Mouse (Mus musculus) left cerebral cortex, postnatal 4 days (tissue): Measurements from ENCODE around the gene Trim28. TPM values are rescaled to one million over a fixed set of nuclear protein-coding genes. Genes with fewer than 3 reads are reported as not detected.
A peak's percentile ranks its signal among the peaks of the same experiment; 100 is the strongest.

Experiments used
- DNase-seq: peaks from one replicate; pipeline ENCODE4 v3.0.0-alpha.2; 2022
- intact Hi-C: fragments of 180-260 bp; cut with DNase I; formaldehyde crosslinking; loops from one replicate; pipeline ENCODE4 v1.15.1; 2025
- total RNA-seq, 2 experiments: library from RNA; stranded (reverse); gene quantifications; 2 replicates each; pipeline ENCODE4 v1.2.3; 2021

The Trim28 gene
- total RNA-seq, 2 experiments from 2014 or later: 412 to 415 TPM

DNA sequence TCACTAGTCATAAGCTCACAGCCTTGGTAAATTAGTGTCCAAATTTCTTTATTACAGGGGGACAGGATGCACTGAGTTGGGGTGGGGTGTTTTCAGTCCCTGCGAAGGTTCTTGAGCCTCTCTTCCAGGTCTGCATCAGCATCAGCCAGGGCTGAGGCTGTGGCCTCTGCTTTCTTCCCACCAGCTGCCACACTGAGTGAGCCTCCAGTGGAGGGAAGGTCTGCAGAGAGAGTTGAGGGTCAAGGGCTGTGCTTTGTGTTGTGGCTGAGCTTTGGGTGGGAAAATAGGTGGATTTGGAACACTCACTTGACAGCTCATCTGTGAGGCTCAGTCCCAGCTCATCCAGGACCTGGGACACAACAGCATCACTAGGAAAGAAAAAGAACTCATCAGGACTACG lies 33.1 kb downstream of the Trim28 start:
- intact Hi-C loops: no loop called here
- no peak for DNase-seq

DNA sequence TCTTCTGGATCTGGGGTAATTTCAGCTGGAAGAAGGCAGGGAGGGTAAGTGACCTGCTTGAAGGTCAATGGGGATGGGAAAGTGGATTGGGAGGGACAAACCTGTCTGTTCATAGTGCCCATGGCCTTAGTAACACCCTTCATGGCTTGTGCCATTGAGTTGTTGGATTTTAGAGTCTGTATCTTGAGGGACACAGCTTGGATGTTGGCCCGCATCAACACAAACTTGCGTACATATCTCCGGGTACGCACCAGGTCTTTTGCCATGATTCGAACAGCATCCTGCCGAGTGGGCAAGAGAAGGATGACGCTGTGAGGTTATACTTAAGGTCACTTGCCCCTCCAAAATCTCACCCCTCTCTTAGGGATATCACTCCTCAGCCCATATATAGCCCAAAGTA lies 33.6 kb downstream of the Trim28 start:
- intact Hi-C loops: no loop called here

DNA sequence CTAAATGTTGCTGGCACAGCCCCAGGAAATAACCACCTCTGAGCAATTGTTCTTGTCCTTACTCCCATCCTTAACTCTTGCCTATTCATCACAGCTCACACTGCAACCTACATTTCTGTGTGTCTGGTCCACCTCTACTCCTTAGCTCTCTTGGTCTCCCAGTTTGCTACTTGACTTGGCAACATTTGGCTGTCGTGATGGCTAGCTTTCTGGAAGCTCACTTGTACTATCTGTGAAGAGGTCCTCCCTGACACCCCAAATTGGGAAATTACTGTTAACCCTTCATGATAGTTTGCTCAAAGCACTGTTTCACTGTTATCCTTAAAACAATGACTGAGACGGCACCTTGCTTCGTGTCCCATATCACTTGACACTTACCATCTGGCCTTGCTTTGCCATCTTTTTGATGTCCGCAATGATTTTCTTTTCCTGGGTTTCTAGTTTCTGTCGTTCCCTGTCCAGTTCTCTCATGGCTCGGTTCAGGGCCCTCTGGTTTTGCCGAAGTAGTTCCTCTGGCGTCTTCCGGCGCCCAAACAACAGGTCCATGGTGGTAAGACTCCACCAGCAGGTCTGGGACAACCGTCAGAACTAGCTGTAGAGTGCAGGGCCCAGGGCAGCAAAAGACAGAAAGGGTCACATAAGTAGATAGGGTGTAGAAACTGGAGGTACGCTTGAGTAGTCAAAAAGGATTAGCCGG lies 34.7 kb downstream of the Trim28 start:
- intact Hi-C loops: no loop called here
- DNase-seq: no peak

More for the DNA sequence above, 33.6 kb downstream of the Trim28 start:
- no peak for DNase-seq

DNA sequence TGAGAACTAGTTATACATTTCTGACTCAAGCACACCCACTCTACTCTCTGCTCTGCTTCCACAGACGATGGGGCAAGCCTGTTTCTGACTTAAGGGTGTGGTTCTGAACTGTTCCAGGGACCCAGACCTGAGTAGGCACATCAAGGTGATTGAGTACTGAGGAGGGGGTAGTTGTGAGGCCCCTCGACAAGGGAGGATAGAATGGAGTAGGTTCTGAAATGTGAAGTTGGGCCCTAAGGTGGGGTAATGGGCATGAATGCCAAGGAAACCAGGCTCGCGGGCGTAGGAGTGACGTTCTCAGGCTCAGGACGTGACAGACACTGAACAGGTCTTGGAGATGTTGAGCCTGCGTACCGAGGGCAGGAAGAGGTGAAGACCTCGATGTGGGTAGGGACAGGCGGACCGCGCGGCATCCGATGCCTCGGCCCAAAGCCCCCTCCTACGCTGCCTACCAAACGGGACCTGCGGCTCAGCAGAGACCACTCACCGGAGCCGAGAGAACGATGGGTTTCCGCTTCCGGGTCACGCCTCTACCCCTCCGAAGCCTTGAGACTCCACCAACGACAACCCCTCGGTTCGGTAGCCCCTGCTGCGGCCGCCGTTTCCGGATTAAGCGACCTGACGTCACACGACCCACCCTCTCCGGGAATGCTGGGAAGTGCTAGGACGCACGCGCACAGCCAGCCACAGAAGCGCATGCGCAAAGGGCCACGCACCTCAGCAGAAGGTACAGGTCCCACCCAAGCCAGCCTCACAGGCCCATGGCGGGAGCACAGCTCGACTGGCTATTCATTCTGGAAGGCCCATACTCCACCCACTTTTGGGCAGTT lies 35.4 kb downstream of the Trim28 start, which contains the start of gene Chmp2a:
Chmp2a (minus strand) TSS at position 660 of the 830 bp plus-strand sequence.
- peak; percentile 98 for DNase-seq
- intact Hi-C loops: no loop called here

DNA sequence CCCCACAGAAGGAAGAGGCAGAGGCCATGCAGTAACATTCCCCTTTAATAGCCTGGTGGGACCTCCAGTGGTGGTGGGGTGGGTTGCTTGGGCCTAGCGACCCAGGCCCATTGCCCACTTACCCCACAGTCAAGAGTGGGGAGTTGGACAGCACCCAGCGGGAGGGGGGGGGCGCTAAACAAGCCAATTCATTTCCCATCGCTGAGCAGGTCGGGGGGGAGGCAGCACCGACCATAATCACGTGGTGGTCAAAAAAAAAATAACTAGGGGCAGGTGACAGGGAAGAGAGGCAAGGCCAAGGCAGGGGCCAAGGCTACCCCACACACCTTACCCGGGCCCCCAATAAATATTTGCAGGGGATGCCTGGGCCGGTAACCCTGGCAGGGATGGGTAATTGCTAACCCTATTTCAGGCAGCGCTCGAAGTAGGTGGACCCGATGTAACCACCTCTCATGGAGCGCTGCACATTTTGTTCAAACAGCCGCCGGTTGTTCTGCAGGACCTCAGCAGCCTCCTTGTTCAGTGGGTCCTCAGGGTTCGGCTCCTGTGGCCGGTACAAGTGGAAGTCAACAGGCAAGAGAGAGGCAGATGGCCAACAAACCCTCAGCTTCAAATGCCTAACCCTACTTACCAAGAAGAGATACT lies 36.4 kb downstream of the Trim28 start:
- peak; percentile 43 for DNase-seq
- intact Hi-C loops: no loop called here

DNA sequence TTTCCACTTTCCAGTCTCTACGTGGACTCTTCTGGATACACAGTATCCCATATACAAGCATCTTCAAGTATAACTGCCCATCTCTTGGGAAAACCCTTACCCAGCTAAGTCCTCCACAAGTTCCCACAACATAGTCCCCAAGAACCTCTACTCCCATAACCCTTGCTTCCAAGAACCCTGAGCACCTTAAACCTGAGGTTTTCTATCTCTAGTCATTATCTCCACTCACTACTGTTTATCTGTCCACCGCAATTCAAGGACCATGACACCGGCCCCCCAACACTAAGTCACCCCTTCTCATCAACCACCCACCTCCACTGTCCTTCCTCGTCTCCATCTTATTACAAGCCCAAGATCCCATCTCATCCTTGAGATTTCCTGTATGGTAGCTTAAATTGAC lies 37.9 kb downstream of the Trim28 start:
- no peak for DNase-seq
- intact Hi-C loops: no loop called here

DNA sequence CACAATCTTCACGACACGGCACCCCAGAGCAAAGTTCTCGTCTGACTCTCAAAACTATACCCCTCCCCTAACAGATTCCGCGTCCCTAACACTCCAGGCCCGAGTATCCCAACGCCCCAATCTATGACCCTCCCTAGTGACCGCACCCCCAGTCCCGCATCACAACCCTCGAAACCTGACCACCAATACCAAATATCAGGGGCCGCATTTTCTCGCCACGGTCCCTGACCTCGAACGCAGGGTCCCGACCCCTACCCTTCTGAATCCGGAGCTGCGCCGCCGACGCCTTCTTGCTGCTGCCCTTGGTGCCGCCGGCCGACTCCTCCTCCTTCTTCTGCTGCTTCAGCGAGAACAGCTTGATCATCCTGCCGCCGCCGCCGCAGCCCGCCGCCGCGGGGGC lies 38.5 kb downstream of the Trim28 start:
- DNase-seq: no peak
- intact Hi-C loops: no loop called here

DNA sequence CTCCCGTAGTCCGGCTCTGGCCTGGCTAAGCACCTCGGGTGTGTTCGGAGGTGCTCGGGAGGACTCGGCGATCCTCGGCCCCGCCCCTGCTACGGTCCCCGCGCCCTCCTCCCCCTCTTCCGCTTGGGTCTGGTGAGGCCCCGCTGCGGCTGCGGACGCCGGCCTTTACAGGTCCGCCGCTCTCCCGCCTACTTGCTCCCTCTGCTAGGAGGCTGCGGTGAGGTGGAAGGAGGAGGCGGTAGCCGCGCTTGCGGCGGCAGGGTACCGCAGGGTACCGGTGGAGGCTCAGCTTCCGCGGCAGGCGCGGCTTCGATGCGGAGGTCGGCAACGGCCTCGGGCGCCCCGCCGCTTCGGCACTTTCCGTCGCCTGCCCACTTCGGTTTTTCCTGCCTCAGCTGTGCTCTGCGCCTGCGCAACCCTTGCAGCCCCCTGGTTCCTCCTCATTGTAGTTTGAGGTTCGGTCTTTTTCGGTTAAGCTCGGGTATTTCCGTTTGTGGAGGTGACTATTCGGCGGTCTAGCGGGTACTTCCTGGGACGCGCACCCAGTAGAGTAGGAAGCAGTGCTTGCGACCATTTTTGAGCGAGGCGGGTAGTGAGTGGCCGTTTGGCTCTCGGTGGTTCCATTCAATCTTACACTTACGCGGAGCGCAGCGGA lies 39.1 kb downstream of the Trim28 start, which contains the start of gene Ube2m:
Ube2m (minus strand) TSS at position 375 of the 655 bp plus-strand sequence.
- intact Hi-C loops: no loop called here
- DNase-seq: peak; percentile 100

DNA sequence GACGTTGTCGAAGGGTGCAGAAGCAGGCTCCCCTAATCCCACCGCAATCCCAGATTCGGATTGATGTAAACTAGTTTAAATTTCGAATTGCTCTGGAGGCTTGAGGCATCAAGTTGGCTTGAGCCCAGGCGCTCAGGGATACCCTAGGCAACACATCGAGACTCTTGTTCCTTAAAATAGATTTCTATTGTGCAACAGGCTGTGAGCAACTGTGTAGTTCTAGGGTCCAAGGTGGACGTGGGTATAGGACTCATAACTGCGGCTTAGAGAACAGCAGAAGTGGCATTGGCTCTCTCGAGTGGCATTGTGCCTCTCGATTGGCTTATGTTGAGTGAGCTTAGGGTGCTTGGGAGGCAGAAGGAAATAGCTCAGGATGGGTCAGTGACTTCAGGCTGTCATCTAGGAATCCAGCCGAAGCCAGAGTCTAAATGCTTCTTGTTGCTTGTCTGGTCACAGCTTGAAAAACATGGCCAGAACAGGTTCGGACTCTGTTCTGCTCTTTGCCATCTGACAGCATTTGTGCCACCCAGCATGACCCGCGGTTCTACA lies 39.8 kb downstream of the Trim28 start:
- intact Hi-C loops: no loop called here
- no peak for DNase-seq

DNA sequence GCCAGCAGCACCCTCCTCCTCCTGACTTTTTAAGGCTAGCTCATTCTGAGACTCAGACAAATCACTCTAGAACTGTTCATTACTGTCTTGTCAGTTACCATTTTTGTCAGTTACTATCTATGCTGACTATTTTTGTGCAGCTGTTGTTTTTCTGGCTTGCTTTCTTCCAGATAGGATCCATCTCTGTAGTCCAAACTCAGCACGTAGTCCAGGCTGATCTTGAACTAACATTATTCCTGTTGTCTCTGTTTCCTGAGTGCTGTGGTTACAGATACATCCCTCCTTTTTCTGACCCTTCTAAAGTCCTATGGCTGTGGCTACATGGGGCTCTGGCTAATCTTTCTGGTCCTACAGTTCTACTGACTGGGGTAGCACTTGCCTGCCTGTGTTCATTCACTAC lies 40.3 kb downstream of the Trim28 start:
- intact Hi-C loops: no loop called here
- DNase-seq: no peak

DNA sequence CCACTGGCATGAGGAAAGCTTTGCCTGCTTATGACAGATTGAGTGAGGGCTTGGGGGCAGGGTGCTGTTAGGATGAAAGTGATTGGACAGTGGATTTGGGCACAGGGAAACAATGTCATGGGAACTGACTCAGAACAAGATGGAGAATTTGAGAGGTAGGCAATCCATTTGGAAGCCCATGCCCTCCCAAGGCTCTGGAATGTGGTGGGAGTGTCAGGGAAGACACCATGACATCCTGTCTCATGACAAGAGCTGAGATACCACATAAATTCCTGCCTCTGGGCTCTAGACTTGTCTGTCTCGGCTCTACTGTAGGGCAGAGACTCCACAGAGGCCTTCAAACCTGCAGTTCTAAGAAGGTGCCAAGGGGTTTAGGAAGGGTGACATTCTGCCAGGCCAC lies 42.3 kb downstream of the Trim28 start:
- intact Hi-C loops: no loop called here
- no peak for DNase-seq

DNA sequence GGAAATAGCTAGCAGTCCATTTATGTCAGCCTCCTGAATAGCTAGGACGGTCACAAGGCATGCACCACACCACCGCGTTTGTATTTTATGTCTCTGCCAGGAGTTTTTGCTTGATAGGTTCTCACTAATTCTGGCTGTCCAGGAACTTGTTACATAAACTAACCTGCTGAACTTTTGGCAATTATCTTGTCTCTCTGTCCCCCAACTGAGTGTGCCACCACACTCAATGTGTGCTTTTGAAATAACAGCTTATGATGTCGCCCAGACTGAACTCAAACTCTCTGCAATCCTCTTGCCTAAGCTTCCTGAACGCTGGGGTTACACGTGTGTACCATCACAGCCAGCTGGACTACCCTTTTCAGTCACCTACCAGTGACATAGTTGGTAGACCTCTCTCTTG lies 43.6 kb downstream of the Trim28 start:
- intact Hi-C loops: no loop called here
- DNase-seq: no peak

DNA sequence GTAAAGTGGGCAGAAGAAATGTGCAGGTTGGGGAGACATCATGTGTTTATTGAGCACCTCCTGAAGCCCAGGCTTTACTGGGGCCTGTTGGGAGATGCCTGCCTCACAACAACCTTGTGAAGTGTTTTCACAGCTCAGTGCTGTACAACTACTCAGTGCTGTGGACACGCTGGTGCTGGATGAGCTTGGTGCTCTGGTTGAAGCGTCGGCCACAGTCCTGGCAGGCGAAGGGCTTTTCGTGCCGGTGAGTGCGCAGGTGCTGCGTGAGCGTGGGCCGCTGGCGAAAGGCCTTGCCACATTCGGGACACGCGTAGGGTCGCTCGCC lies 44.2 kb downstream of the Trim28 start:
- intact Hi-C loops: no loop called here

DNA sequence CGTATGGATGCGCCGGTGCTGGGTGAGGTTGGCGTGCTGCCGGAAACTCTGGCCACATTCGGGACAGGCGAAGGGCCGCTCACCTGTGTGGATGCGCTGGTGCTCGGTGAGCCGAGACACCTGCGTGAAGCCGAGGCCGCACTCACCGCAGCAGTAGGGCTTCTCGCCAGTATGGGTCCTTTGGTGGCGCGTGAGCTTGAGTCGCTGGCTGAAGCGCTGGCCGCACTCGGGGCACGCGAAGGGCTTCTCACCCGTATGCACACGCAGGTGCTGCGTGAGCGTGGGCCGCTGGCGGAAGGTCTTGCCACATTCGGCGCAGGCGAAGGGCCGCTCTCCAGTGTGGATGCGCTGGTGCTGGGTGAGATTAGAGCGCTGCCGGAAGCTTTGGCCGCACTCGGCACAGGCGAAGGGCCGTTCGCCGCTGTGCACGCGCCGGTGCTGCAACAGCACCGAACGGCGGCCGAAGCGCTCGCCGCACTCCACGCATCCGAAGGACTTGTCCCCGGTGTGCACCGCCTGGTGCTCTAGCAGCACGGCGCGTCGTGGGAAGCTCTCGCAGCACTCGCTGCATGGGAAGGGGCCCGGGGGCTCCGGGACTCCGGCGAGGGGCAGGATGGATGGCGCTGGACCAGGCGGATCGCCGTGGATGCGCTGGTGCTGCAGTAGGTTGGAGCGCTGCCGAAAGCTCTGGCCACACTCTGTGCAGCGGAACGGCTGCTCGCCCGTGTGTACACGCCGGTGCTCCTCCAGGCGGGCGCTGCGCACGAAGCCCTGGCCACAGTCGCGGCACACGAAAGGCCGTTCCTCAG lies 44.7 kb downstream of the Trim28 start:
- intact Hi-C loops: no loop called here
- DNase-seq: peak; percentile 71

More for the DNA sequence above, 44.2 kb downstream of the Trim28 start:
- DNase-seq: no peak

DNA sequence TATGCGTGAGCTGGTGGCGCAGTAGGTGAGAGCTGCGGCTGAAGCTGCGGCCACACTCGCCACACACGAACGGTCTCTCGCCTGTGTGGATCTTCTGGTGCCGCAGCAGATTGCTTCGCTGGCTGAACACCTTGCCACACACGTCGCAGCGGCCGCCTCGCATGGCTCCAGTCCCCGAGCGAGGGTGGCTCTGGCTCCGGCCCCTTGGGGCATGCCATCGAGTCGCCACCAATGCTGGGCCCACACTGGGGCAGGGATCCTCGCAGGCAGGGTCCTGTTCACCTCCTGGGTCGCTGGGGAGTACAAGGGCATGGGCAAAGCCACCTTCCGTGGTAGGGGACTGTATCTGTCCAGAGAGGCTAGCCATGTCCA lies 45.3 kb downstream of the Trim28 start:
- intact Hi-C loops: no loop called here
- DNase-seq: peak; percentile 32

DNA sequence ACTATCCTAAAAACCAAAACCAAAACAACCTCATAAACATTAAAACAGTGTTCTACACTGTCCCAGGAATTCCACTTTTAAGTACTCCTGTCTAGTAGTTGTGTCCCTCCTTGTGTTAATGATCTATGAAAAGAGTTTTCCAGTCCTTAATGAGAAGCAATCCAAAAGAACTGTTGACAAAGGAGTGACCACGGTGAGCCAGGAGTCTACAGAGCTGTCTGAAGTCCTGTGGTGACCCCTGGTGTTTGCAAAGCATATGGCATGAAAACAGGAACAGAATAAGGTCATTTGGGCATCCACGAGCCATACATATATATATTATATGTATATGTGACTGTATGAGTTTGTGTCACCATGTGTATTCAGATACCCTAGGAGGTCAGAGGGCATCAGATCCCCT lies 47.2 kb downstream of the Trim28 start:
- DNase-seq: peak; percentile 56
- intact Hi-C loops: no loop called here

DNA sequence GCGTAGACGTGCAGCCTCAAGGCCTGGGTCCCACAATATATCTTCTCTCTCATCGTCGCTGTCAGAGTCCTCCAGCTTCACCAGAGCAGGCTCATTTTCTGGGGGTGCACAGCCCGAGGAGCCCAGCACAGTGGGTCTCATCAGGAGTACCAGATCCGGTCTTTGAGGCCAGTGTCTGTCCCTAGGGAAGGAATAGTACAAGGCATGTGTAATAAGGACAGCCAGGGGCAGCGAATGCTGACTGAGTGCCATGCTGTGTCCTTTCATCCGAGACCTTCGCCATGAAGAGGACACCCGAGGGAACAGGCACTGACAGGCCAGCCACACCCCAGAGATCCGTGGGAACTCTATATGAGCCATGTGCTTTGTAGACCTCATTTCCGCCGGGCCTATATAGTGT lies 54.1 kb downstream of the Trim28 start:
- DNase-seq: no peak
- intact Hi-C loops: no loop called here

DNA sequence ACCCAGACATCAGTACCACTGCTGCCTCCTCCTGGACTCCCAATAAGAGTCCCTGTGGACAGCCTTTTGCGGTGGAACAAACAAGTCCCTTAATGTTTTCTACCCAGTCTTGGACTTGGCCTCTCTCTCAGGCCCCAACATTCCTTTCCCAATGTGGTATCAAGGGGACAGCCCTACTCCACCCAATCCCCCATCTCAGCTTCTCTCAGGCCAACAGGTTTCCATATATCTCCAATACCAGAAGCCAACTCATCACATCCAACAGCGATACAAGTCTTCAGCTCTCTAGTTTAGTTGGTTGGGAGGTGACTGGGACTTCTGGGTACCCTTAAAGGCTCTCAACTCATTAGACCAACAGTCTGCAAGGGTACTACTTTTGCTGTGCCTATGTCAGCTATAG lies 54.6 kb downstream of the Trim28 start:
- no peak for DNase-seq
- intact Hi-C loops: no loop called here

DNA sequence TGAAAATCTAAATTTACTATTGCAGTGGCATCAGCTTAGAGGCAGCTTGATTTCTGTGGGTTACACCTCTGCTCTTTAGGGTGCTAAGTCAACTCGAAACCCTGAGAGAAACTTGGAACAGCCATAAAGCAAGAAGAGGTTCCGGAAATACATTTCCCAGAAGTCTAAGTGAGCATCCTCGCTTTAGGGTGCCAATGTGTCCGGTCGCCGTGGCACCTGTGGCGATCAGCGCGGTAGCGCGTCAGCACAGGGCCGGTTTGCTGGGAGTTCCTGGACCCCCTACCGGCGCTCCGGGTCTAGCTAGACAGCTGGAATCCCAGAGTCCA lies 55.0 kb downstream of the Trim28 start:
- intact Hi-C loops: no loop called here
- DNase-seq: no peak

DNA sequence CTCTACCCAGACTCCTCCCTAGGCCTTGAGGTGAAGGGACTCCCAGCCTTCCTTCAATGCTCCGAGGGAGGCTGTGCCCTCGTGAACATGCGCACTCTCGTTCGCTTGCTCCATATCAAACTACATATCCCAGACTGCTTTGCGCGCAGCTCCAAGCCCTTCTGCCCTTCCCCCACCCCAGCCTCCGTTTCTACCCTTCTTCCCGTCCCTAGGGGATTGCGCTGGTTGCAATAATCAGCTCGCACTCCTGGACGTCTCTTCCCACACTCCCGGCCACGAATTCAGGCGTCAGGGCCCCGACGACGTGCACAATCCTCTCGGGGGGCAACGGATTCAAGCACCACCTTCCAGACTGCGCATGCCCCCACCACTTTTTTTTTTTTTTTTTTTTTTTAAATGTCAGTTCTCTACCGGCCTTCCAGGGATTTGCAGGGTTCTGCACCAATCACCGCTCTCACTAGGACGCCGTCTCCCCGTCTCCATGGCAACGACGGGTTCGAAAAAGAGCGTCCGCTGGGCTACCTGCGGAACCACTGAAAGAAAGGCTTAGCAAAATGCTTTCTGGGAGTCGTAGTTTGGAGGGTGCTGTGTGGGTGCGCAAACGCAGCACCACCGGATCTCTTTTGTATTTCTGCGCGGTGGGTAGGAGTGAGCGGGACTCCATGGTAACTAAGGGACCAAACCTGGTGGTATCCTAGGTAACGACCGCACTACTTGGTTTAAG lies 55.5 kb downstream of the Trim28 start, which contains the start of gene Mzf1:
Mzf1 (minus strand) TSS at position 478 of the 724 bp plus-strand sequence.
- intact Hi-C loops: no loop called here
- peak; percentile 96 for DNase-seq
